Mouse (Mus musculus) spleen, adult 2 months (tissue): ENCODE measurements around the gene Dnajc25. TPM values are rescaled to one million over a fixed set of nuclear protein-coding genes. Genes with fewer than 3 reads are reported as not detected.

Experiments
- DNase-seq, 2 experiments: peaks; one replicate each; pipeline versions ENCODE4 v3.0.0 to v3.0.0-alpha.2; 2012 to 2021; ENCODE audit warnings: low spot score in 2 of 2, low read depth in 1 of 2
- H3K27ac ChIP-seq: fragments of 200-500 bp; 2 replicates; pipeline ENCODE4 v1.5.1; 2012; ENCODE audit warnings: low read length, inconsistent platforms; ENCODE audit not compliant: insufficient read depth
- H3K27me3 ChIP-seq: fragments of 200-500 bp; 2 replicates; pipeline ENCODE4 v1.6.1; 2012; ENCODE audit warnings: mild to moderate bottlenecking, moderate library complexity, low read length, inconsistent platforms; ENCODE audit not compliant: control insufficient read depth, insufficient read depth
- H3K36me3 ChIP-seq: fragments of 200-500 bp; 2 replicates; pipeline ENCODE4 v1.6.1; 2012; ENCODE audit warnings: mild to moderate bottlenecking, low read length, inconsistent platforms; ENCODE audit not compliant: control insufficient read depth, insufficient read depth
- H3K4me1 ChIP-seq: fragments of 200-500 bp; 2 replicates; pipeline ENCODE4 v1.6.1; 2011; ENCODE audit warnings: inconsistent platforms; ENCODE audit not compliant: control insufficient read depth, insufficient read depth, insufficient read length
- H3K4me3 ChIP-seq: fragments of 200-500 bp; 2 replicates; pipeline ENCODE4 v1.5.1; 2011; ENCODE audit warnings: mild to moderate bottlenecking, inconsistent platforms; ENCODE audit not compliant: insufficient read depth, insufficient read length; ENCODE audit errors: extremely low read depth
- CTCF ChIP-seq: fragments of 200-500 bp; IDR thresholded peaks from 2 replicates; pipeline ENCODE4 v1.5.1; 2011; ENCODE audit warnings: mild to moderate bottlenecking, inconsistent platforms; ENCODE audit not compliant: insufficient read depth, insufficient read length, insufficient replicate concordance; ENCODE audit errors: extremely low read depth
- POLR2A ChIP-seq: fragments of 200-500 bp; IDR thresholded peaks from 2 replicates; pipeline ENCODE4 v1.6.1; 2011; ENCODE audit warnings: low read depth, low read length, inconsistent platforms
- WGBS: fragments of 180-500 bp; shearing (Covaris S2); methylation state at CpG from one replicate; pipeline ENCODE4 v1.1.7; 2018; 5-methylcytosine and 5-hydroxymethylcytosine counted together
- polyA plus RNA-seq: library from polyadenylated mRNA; depleted of rRNA; stranded (reverse); fragments of >200 nt; gene quantifications from 2 replicates; pipeline ENCODE4 v1.2.3, GENCODE M21; 2012

The Dnajc25 gene
- polyA plus RNA-seq, 1 experiment: 1.4 TPM

DNA sequence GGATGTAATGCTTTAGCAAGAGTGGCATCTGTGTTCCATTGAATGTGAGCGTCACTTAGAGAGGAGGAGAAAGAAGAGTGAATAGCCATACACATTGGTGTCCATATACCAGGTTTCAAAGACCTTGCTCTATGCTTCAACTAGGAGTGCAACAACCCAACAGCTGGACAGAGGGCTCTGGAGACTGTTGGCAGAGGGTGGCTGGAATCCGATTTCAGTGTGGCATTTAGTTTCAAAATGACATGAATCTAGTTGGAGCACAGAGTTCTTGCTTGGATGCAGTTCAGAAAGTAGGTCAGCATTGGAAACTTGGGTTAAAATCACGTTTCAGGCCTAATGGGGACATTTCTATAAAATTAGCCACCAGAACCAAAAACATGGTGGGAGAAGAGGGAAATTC, 20.3 kb downstream of the Dnajc25 start:
- Histone ChIP-seq H3K27me3 (no peaks in the 10 kb centered on the region), H3K4me3 (no peak overlapping the region), H3K36me3 (peaks cover 7% of the 10 kb centered on the region), H3K4me1 (peaks cover 1% of the 10 kb centered on the region; the same call in 1 of the 2 replicates), H3K27ac (no peak overlapping the region)
- DNase-seq: no peak
- WGBS: 90% methylated on average over 3 of the region's 3 CpGs
- TF ChIP-seq CTCF (no peak), POLR2A (no peak)

DNA sequence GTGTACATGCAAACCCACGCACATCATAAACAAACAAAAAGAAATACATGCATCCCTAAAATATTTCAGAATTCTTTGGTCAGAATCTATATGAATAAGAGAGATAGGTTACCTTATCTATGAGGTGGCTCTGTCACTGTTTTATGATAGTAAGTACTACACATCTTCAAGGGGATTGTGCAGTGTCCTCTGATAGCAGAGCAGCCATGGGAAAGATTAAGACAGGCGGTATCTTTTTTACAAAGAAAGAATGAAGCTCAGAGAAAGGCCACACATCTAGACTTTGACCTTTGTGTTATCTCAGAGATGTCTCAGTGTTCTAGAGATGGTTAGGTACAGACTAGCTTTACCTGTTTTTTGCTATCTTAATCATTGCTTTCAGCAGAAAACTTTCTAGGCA, 22.1 kb downstream of the Dnajc25 start:
- Histone ChIP-seq H3K4me3 (no peak overlapping the region), H3K27ac (no peak overlapping the region), H3K4me1 (no peaks in the 10 kb centered on the region), H3K27me3 (no peaks in the 10 kb centered on the region), H3K36me3 (peaks cover 12% of the 10 kb centered on the region)
- TF ChIP-seq POLR2A (no peak), CTCF (no peak)
- DNase-seq: no peak
- WGBS: 82% methylated on average over 2 of the region's 2 CpGs

DNA sequence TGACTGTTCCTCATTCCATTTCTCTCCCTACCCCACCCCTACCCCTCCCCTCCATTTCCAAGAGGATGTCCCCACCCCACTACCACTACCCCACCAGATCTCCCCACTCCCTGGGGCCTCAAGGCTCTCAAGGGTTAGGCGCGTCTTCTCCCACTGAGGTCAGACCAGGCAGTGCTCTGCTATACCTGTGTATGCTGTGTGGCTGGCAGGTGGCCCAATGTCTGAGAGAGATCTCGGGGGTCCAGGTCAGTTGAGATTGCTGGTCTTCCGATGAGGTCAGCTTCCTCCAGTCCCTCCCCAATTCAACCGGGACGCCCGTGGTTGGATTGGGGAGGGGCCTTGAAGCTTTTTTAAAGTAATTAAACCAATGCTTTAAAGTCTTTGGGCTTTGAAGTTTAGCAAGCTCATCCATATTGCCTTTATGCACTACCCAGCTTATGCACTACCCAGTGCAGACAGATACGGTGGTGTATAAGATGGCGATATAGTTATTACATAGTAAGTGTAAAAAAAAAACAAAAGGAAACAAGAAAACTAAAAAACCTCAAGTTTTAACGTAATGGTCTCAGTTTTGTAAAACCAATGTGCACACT, 39.6 kb downstream of the Dnajc25 start:
- 79% methylated on average over 10 of the region's 10 CpGs for WGBS
- no peak for DNase-seq
- no peaks in the 10 kb centered on the region for H3K36me3 ChIP-seq
- peak overlapping the region; percentile 72; the same call in 1 of the 2 replicates for H3K4me3 ChIP-seq
- H3K27ac ChIP-seq: no peak overlapping the region
- TF ChIP-seq POLR2A (no peak), CTCF (no peak)
- peaks cover 3% of the 10 kb centered on the region; the same call in 1 of the 2 replicates for H3K4me1 ChIP-seq
- H3K27me3 ChIP-seq: no peaks in the 10 kb centered on the region

DNA sequence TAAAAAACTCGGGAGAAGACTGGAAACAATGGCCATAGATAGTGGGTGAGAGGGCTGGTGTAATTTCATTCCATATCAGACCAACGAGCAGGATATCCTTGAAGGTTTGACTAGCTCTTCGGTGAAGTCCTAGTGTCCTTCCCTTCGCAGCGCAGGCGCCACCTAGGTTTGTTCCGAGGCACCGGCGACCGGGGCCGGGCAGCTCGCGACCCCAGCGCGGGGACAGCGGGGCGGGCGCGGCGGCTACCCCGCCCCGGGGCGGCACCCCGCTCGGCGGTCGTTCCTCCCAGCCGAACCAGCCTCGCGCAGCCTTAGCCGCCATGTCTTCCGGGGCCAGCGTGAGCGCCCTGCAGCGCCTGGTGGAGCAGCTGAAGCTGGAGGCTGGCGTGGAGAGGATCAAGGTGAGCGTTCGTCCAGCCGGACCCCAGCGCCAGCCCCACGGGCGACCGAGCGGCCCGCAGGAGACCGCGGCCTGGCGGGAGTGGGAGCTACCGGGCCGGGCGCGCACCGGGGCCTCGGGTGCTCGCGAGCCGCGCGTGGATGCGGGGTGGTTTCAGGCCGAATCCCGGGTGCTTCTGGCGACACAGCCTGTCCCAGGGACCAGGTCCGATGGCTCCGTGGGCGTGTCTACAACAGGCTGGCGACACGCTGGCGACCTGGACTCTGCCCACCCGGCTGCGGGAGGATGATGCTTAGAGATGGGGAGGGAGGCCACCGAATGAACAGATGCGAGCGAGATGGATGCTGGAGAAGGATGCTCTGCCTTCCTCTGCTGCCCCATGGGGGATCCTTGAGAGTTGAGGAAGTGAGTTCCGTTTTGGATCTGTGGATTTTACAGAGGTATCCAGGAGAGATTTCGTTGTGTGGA, 40.3 kb downstream of the Dnajc25 start, which contains the start of gene Gng10:
TSS of gene Gng10 (plus strand) at position 171 of the 868 bp plus-strand sequence.
- Histone ChIP-seq H3K4me3 (peak within 1 kb of the TSS; percentile 72), H3K36me3 (peaks cover 2% of the 10 kb centered on the region; the same call in 1 of the 2 replicates), H3K27me3 (no peaks in the 10 kb centered on the region), H3K4me1 (peaks cover 4% of the 10 kb centered on the region), H3K27ac (peak within 1 kb of the TSS; percentile 55)
- peak in 1 of 2 experiments; percentile 60 for DNase-seq
- TF ChIP-seq CTCF: no peak
- no peak; the same call in 1 of the 2 replicates for TF ChIP-seq POLR2A
- 14% methylated on average over 76 of the region's 76 CpGs for WGBS

DNA sequence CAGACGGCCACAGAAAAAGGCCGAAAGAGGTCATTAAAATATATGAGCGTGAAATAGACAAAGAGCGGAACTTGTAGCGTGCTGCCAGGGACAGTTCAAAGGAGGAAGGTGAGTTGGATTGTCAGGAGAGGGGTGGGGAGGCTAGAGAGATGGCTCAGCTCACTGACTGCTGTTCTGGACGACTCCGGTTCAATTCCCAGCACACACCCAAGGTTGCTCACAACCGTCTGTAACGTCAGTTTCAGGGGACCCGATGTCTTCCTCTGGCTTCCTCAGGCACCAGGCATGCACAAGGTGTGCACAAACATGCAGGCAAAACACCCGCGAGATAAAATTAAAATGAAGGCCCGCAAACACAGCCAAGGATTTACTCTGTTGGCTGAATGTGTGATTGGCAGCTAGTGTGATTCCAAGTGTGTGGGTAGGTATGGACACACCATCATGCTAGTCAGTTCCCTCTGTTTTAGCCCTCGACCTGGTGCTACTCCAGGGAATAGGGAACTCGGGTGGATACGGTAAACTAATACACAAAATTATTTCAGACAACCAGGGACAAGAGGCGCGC, 41.0 kb downstream of the Dnajc25 start:
- peak in 1 of 2 experiments; percentile 7 for DNase-seq
- no peak for TF ChIP-seq POLR2A
- no peak for TF ChIP-seq CTCF
- 46% methylated on average over 18 of the region's 18 CpGs for WGBS
- no peaks in the 10 kb centered on the region for H3K27me3 ChIP-seq
- H3K4me3 ChIP-seq: peak overlapping the region; percentile 72
- peaks cover 7% of the 10 kb centered on the region for H3K4me1 ChIP-seq
- H3K36me3 ChIP-seq: peaks cover 2% of the 10 kb centered on the region; the same call in 1 of the 2 replicates
- H3K27ac ChIP-seq: no peak overlapping the region

DNA sequence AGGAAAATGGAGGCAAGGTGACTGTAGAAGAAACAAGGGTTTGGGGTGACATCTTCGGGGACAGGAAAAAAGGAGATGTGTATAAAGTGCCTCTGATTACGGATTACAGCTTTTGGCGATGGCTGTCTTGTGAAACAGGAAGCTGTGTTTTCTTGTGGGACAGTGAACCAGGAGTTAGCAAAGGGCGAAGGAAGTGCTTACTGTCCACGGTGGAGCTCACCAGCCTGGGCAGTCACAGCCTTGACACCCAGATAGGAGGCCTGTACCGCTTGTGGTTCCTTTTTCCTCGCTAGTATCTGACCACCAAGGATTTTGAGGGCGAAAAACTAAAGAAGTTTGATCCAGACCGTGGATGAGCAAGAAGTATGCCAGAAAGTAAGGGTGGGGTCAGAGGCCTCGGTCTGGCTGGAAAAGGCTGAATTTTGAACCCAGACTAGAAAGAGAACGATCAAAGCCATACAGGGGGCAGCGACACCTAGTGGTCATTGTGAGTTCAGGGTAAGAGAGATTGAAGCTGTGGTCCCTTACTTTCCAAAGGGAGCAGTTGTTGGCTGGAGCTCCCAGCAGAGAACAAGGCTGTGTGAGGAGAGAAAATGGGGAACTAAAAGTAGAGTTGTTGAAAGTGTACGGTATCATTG, 41.7 kb downstream of the Dnajc25 start:
- TF ChIP-seq CTCF (peak; percentile 64; the same call in 1 of the 2 replicates), POLR2A (no peak)
- DNase-seq: peak; percentile 64 to 69
- peak overlapping the region; percentile 5; the same call in 1 of the 2 replicates for H3K4me3 ChIP-seq

More for the DNA sequence above, 41.7 kb downstream of the Dnajc25 start:
- Histone ChIP-seq H3K4me1 (peaks cover 7% of the 10 kb centered on the region), H3K36me3 (peaks cover 5% of the 10 kb centered on the region; the same call in 1 of the 2 replicates), H3K27ac (peak overlapping the region; percentile 60), H3K27me3 (no peaks in the 10 kb centered on the region)
- 11% methylated on average over 13 of the region's 13 CpGs for WGBS
